Mouse (Mus musculus) embryonic fibroblast, embryonic 13.5 days (primary cell): ENCODE results near the gene Cacna2d1.

Experiments
- CTCF ChIP-seq: IDR thresholded peaks from 2 replicates; pipeline ENCODE4 v1.5.1; 2011; ENCODE audit warnings: mild to moderate bottlenecking, control low read depth, low read length, moderate library complexity, borderline replicate concordance; ENCODE audit not compliant: insufficient read depth
- POLR2A ChIP-seq: IDR thresholded peaks from 2 replicates; pipeline ENCODE4 v1.6.1; 2011; ENCODE audit warnings: low read depth, mild to moderate bottlenecking, control low read depth, low read length, moderate library complexity

- no peak for TF ChIP-seq POLR2A
- no peak for TF ChIP-seq CTCF
Observed at GRCm38 (mm10) chr5:16199816-16200215, 265.3 kb downstream of the Cacna2d1 start.
